Mouse (Mus musculus) hindbrain, embryonic 10.5 days (tissue): ENCODE data around the gene Mogs. TPM values are rescaled to one million over a fixed set of nuclear protein-coding genes. Genes with fewer than 3 reads are reported as not detected.

ENCODE experiments used
- DNase-seq: peaks from one replicate; pipeline ENCODE4 v3.0.0-alpha.2; 2017; ENCODE audit warnings: low spot score
- H3K27ac ChIP-seq: fragments of 300-500 bp; sonication (generic); 2 replicates; pipeline ENCODE4 v1.5.1; 2016; ENCODE audit warnings: mild to moderate bottlenecking, moderate library complexity
- H3K27me3 ChIP-seq: fragments of 300-500 bp; sonication (generic); 2 replicates; pipeline ENCODE4 v1.6.1; 2016; ENCODE audit warnings: mild to moderate bottlenecking; ENCODE audit not compliant: poor library complexity, insufficient read depth, severe bottlenecking
- H3K36me3 ChIP-seq: fragments of 300-500 bp; sonication (generic); 2 replicates; pipeline ENCODE4 v1.6.1; 2016; ENCODE audit warnings: mild to moderate bottlenecking, moderate library complexity
- H3K4me1 ChIP-seq: fragments of 300-500 bp; sonication (generic); replicated peaks from 2 replicates; pipeline ENCODE4 v1.6.1; 2016; ENCODE audit warnings: mild to moderate bottlenecking
- H3K4me3 ChIP-seq: fragments of 300-500 bp; sonication (generic); 2 replicates; pipeline ENCODE4 v1.5.1; 2016; ENCODE audit warnings: mild to moderate bottlenecking, moderate library complexity
- H3K9me3 ChIP-seq: fragments of 300-500 bp; sonication (generic); 2 replicates; pipeline ENCODE4 v1.6.1; 2016; ENCODE audit warnings: mild to moderate bottlenecking, moderate library complexity
- WGBS: fragments of 180-500 bp; shearing (Covaris S2); methylation state at CpG from one replicate; pipeline ENCODE4 v1.1.7; 2016; 5-methylcytosine and 5-hydroxymethylcytosine counted together
- polyA plus RNA-seq: library from polyadenylated mRNA; unstranded; fragments of >200 nt; fragmentation: Nextera tagmentation; extraction: Ambion mirVana; gene quantifications from 2 replicates; pipeline ENCODE4 v1.2.1, GENCODE M21; 2016

The Mogs gene
- polyA plus RNA-seq, 1 experiment from 2014 or later = 37.9 TPM

DNA sequence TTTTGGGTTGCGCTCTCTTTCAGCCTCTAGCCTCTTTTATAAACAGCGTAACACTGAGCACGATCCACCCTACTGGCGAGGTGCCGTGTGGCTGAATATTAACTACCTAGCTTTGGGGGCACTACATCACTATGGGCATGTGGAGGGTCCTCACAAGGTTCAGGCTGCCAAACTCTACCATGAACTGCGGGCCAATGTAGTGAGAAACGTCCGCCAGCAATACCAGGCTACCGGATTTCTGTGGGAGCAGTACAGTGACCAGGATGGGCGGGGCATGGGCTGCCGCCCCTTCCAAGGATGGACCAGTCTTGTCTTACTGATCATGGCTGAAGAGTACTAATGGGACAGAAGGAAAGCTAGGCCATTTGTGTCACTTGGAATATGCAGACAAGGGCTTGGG lies 3.1 kb downstream of the Mogs start:
- H3K27ac ChIP-seq = peak overlapping the region; percentile 1; the same call in 1 of the 2 replicates

DNA sequence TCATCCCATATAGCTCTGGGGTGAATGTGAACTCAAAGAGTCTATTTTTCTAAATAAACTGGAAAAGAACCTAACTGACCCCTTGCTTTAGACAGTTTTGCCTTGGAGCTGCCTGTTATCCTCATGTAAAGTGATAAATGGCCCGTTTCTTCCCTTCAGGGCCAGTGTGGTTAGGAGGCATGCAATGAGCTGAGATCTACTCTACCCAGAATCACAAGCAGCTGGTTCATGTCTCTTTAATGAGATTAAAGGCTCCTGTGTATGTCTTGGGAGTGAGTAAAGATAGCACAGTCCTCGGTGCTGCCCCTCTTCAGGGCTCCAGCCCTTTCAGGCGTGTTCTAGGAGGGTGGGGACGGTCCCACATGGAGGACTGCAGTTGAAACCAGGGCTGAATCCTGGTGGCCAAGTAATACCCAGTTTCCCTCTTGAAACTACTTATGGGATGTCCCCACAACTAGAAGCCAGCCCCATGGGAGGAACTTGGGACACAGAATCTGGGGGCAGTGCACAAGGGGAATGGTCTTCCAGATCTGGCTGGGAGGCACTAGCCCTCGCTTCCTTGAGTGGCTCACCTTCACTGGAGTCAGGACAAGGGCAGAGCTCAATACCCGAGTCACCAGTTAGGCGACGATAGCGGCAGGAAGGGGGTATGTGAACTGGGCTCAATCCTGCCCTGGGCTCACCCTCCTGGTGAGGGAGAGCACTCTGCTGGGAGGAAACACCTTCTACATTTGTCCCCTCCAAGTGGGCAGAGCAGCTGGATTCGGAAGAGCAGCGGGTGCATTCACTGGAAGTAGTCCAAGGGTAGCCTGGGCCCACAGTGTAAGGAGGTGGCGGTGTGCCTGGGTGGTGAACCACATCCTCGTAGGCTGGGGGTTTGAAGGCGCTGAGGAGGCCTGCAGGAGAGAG lies 3.8 kb downstream of the Mogs start:
- Histone ChIP-seq H3K27me3 (no peaks in the 10 kb centered on the region), H3K4me1 (peaks cover 82% of the 10 kb centered on the region), H3K9me3 (no peaks in the 10 kb centered on the region), H3K4me3 (peak overlapping the region; percentile 91), H3K27ac (peak overlapping the region; percentile 99; the same call in 1 of the 2 replicates), H3K36me3 (peaks cover 40% of the 10 kb centered on the region)
- WGBS = 89% methylated on average over 14 of the region's 14 CpGs
- no peak for DNase-seq

More for the DNA sequence above, 3.1 kb downstream of the Mogs start:
- no peaks in the 10 kb centered on the region for H3K27me3 ChIP-seq
- H3K4me1 ChIP-seq = peaks cover 75% of the 10 kb centered on the region
- 0 out of 2 replicates have a peak overlapping the region, but pooled peaks have one; percentile 16 for H3K4me3 ChIP-seq
- no peaks in the 10 kb centered on the region for H3K9me3 ChIP-seq
- WGBS = 86% methylated on average over 11 of the region's 11 CpGs
- DNase-seq = no peak
- peaks cover 40% of the 10 kb centered on the region for H3K36me3 ChIP-seq

DNA sequence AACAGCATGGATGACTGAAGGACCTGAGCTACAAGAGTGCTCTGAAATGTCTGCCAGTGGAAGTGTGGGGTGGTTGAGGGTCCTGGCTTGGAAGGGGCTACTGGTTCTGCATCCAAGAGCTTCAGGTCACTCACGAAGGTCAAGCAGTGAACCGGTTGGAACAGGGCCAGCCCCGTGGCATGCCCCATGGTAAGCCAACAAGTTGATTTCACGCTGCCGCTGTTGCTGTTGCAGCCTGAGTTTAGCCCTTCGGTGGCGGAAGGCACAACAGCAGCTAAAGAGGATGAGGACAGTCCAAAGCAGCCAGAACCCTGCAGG lies 4.4 kb downstream of the Mogs start:
- WGBS = 82% methylated on average over 7 of the region's 7 CpGs
- no peak for DNase-seq
- peaks cover 40% of the 10 kb centered on the region for H3K36me3 ChIP-seq
- H3K9me3 ChIP-seq = no peaks in the 10 kb centered on the region
- H3K27me3 ChIP-seq = no peaks in the 10 kb centered on the region
- H3K4me3 ChIP-seq = peak overlapping the region; percentile 91
- peak overlapping the region; percentile 99 for H3K27ac ChIP-seq
- H3K4me1 ChIP-seq = peaks cover 83% of the 10 kb centered on the region

DNA sequence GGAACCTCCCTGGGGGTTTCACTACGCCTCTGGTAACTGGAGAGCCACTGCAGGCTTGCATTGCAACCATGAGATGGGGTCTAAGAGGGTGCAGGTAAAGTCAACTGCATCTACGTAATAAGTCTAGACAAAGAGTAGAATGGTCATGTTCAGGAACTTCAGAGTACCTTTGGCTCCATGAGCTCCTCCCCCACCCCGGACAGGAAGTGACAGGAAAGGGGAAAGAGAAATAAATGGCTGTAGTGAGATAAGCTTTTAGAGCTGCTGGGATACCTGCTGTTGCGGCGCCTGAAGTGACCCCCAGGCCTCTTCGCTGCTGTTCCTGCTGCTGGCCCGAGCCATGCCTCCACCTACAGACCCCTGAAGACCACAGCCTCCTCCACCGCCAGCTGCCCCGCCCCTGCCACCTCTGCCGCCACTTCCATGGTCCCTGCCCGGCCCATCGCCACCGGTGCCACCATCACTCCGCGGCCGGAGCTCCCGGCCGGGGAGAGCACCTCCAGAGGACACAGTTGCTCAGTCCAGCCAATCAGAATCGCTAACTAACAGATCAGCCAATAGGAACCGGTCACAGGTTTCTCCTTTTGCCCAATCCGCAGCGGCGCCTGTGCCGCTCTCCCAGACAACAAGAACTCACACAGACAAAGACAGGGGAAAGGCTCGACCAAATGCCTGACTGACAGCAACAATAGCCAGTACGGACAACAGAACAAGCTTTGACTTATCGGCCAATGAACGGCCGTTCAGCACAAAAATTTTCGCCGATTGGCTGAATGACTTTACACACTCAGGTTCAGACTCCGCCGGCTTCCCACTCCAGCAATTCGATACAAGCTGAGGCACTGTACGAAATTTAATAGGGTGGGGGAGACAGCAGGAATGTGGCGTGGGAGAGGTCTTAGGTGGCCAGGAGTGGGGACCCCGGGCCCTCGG lies 5.9 kb downstream of the Mogs start, which contains the start of gene Wbp1:
Gene Wbp1, minus strand, starts transcription at position 630 of the 933 bp plus-strand sequence.
- Histone ChIP-seq H3K36me3 (peaks cover 40% of the 10 kb centered on the region), H3K4me1 (peaks cover 75% of the 10 kb centered on the region), H3K27me3 (no peaks in the 10 kb centered on the region), H3K9me3 (no peaks in the 10 kb centered on the region), H3K4me3 (peak within 1 kb of the TSS; percentile 91), H3K27ac (peak within 1 kb of the TSS; percentile 99)
- WGBS = under 1% methylated on average over 38 of the region's 38 CpGs
- DNase-seq = peak; percentile 96

DNA sequence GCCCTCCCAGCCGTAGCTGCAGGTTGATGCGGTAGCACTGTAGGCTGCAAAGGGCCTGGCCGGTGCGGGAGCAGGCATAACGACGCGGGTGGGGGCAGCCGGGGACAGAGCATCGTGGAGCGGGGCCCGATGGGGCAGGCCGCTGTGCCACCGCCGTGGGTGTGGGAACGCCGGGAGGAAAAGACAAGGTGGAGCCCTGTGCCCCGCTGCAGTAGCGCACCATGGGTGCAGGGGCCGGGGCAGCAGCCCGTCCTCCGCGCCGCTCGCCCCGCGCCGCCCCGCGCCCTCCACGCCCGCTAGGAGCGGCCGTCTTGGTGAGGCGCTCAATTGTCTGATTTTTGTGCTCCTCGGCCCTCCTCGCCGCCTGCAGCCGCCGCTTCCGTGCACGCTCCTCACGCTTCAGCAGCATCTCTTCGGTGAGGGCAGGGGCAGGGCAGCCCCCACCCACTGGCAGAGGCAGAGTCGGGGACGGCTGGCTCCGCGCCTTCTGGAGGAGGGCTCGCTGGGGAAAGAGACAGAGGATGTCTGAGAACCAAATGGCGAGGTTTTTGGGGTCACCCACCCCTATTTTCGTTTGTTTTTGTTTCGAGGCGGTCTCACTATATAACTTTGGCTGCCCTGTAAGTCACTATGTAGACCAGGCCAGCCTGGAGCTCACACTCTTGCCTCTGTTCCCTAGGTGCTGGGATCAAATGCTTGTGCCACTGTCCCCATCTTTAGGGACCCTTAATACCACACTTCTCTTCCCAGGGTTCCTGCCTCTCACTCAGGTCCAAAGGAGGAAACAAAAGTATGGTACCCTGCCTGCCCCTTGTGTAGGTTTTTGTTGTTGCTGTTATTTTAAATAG lies 6.8 kb downstream of the Mogs start:
- WGBS = 2% methylated on average over 49 of the region's 52 CpGs
- Histone ChIP-seq H3K4me3 (peak overlapping the region; percentile 91), H3K9me3 (no peaks in the 10 kb centered on the region), H3K4me1 (peaks cover 66% of the 10 kb centered on the region), H3K27ac (peak overlapping the region; percentile 99), H3K27me3 (no peaks in the 10 kb centered on the region), H3K36me3 (peaks cover 33% of the 10 kb centered on the region)
- DNase-seq = no peak

DNA sequence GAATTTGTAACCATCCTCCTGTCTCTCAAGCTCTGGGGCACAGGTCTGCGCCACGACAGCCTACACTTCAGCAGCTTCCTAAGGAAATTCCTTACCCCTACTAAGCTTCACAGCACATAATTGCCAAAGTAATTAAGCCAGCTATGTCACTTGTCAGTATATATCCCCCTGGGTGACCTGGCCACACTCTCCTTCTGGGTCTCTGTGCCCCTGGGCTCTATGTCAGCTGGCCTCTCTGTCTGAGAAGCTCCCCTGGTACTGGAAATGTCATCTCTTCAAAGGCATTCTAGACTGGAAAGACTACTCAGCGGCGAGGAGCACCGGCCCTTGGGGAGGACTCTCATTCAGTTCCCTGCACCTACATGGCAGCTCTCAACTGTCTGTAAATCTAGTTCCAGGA lies 7.7 kb downstream of the Mogs start:
- peaks cover 58% of the 10 kb centered on the region for H3K4me1 ChIP-seq
- H3K27ac ChIP-seq = peak overlapping the region; percentile 99; the same call in 1 of the 2 replicates
- H3K4me3 ChIP-seq = peak overlapping the region; percentile 91
- no peaks in the 10 kb centered on the region for H3K27me3 ChIP-seq
- no peaks in the 10 kb centered on the region for H3K9me3 ChIP-seq
- DNase-seq = no peak
- WGBS = 78% methylated on average over 5 of the region's 5 CpGs
- peaks cover 24% of the 10 kb centered on the region for H3K36me3 ChIP-seq

DNA sequence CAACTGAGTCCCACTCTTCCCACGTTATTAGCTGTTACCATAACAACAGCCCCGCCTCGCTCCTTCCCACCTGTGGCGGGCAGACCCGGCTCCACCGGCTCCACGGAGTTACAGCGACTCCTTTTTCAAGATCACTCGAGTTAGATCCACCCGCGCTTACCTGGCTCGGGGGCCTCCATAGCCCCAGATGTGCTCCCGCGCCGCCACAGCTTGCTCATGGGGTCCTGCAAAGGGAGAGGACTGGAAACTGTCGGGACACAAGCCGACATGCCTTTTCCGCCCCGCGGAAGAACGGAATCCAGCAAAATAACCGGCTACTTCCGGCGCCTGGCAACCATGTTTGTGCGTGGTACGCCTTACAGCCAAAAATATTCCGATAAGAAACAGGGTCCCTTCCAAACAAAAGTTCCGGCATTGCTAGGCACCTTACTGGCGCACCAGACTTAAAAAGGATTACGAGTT lies 9.6 kb downstream of the Mogs start:
- H3K4me3 ChIP-seq = peak overlapping the region; percentile 84

DNA sequence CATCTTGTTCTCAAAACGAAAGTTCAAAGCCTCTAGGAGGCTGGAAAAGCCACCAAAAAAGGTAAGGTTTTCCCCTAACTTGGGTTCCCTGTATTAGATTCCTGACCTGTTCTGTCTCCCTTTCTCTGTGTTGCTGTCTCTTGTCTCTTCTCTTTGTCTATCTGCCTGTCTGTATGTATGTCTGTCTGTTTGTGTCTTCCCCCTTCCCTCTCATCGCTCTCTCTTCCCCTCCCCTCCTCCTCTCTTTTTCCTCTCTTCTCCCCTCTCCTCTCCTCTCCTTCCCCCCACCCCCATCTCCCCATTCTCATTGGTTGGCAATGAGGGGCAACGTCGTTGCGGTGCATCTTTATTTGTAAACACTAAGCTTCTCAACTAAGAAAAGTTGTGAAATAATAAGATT lies 10.0 kb downstream of the Mogs start, which contains the start of gene Ino80b:
Gene Ino80b, minus strand, starts transcription at position 101 of the 400 bp plus-strand sequence.
- Histone ChIP-seq H3K9me3 (no peaks in the 10 kb centered on the region), H3K27ac (peak within 1 kb of the TSS; percentile 93), H3K4me3 (peak within 1 kb of the TSS; percentile 84), H3K27me3 (no peaks in the 10 kb centered on the region), H3K36me3 (peaks cover 4% of the 10 kb centered on the region; the same call in 1 of the 2 replicates), H3K4me1 (peaks cover 39% of the 10 kb centered on the region)
- no peak for DNase-seq
- 27% methylated on average over 5 of the region's 5 CpGs for WGBS

More for the DNA sequence above, 9.6 kb downstream of the Mogs start:
- Histone ChIP-seq H3K36me3 (peaks cover 5% of the 10 kb centered on the region), H3K27ac (peak overlapping the region; percentile 93), H3K9me3 (no peaks in the 10 kb centered on the region), H3K27me3 (no peaks in the 10 kb centered on the region), H3K4me1 (peaks cover 44% of the 10 kb centered on the region)
- peak; percentile 93 for DNase-seq
- WGBS = under 1% methylated on average over 30 of the region's 30 CpGs

DNA sequence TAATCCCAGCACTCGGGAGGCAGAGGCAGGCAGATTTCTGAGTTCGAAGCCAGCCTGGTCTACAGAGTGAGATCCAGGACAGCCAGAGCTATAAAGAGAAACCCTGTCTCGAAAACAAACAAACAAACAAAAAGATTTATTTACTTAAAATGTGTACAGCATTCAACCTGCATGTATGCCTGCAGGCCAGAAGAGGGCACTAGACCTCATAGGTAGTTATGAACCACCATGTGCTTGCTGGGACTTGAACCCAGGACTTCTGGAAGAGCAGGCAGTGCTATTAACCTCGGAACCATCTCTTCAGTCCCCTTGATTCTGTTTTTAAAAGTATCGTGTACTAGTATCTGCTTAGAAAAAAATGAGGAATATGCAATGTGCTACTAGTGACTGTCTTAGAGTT lies 12.1 kb downstream of the Mogs start:
- WGBS = 96% methylated on average over 5 of the region's 5 CpGs
- H3K4me1 ChIP-seq = peaks cover 27% of the 10 kb centered on the region
- no peaks in the 10 kb centered on the region for H3K27me3 ChIP-seq
- H3K36me3 ChIP-seq = peaks cover 4% of the 10 kb centered on the region; the same call in 1 of the 2 replicates
- no peak overlapping the region for H3K27ac ChIP-seq
- no peak overlapping the region for H3K4me3 ChIP-seq
- no peaks in the 10 kb centered on the region for H3K9me3 ChIP-seq
- DNase-seq = no peak

DNA sequence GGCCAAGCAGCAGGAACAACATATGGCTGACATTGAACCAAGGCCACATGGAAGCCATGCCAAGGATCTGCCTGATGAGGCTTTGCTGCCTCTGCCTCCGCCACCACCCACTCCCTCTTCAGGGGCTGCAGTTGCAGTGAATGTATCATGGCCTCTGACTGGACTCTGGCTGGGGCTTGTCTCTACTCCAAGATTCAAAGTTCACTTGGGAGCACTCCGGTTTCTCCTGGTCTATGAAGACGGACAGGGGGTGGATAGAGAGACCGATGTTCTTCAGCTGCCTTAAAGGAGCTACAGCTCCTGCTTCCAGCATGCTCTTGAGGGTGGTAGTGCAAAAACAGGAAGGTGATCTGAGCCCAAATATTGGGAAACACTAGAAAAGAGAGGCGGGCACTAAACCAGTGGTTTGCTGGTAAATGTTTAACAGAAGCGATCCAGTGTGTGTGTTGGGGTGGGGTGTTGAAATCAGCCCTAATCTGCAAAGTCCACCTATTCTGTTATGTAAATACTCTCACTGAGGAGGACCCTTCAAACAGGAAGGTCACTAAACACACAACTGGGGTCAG lies 16.3 kb downstream of the Mogs start:
- H3K9me3 ChIP-seq = no peaks in the 10 kb centered on the region
- H3K27me3 ChIP-seq = peaks cover 15% of the 10 kb centered on the region
- H3K4me1 ChIP-seq = peaks cover 26% of the 10 kb centered on the region
- no peak overlapping the region for H3K4me3 ChIP-seq
- 0 out of 2 replicates have a peak overlapping the region, but pooled peaks have one; percentile 8 for H3K27ac ChIP-seq
- DNase-seq = no peak
- 80% methylated on average over 6 of the region's 6 CpGs for WGBS
- H3K36me3 ChIP-seq = no peaks in the 10 kb centered on the region

DNA sequence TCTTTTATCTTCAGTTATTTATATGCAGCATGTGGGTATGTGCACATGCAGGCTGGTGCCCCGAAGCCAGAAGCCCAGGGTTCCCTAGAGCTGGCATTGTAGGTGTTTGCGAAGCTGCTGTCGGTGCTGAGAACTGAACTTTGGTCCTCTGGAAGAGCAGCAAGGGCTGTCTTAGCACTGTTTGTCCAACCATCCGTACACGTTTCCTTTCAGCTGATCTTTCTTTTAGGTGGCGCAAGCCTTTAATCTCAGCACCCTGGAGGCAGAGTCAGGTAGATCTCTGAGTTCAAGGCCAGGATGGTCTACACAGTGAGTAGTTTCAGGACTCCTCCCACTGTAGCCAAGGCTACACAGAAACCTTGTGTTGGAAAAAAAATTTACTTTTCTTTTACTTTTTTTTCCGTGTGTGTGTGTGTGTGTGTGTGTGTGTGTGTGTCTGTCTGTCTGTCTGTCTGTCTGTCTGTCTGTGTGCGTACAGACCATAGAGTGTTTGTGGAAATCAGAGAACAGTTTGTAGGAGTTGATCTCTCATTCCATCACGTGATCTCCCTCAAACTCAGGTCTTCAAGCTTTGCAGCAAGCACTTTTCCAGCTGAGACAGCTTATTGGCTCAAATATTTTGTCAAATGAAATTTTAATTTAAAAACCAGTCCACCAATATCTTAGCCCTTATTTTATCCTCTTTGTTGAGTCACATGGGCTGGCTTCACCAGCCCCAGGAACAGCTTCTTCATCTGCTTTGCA lies 17.1 kb downstream of the Mogs start:
- Histone ChIP-seq H3K9me3 (no peaks in the 10 kb centered on the region), H3K27me3 (peaks cover 15% of the 10 kb centered on the region), H3K4me3 (no peak overlapping the region), H3K27ac (no peak overlapping the region), H3K36me3 (no peaks in the 10 kb centered on the region), H3K4me1 (peaks cover 34% of the 10 kb centered on the region)
- WGBS = 89% methylated on average over 9 of the region's 9 CpGs
- DNase-seq = no peak
